Mouse (Mus musculus) stomach, postnatal 0 days (tissue): ENCODE data around the gene Pqbp1.

Experiments
- CTCF ChIP-seq: IDR thresholded peaks from 2 replicates; pipeline ENCODE4 v1.5.1; 2016; ENCODE audit warnings: antibody characterized with exemption, low read depth, mild to moderate bottlenecking, moderate library complexity
- EP300 ChIP-seq: optimal IDR thresholded peaks from 2 replicates; pipeline ENCODE3; 2016; ENCODE audit warnings: antibody characterized with exemption

- TF ChIP-seq EP300 (no peak), CTCF (no peak)
Observed at GRCm38 (mm10) chrX:7847845-7848244, 51.2 kb downstream of the Pqbp1 start.
